Mouse (Mus musculus) liver, embryonic 11.5 days (tissue): ENCODE measurements around the gene Dnaja2. TPM values are rescaled to one million over a fixed set of nuclear protein-coding genes. Genes with fewer than 3 reads are reported as not detected.
A peak's percentile ranks its signal among the peaks of the same experiment; 100 is the strongest.

Experiments
- ATAC-seq: fragments of 200-750 bp; cut with Nextera tagmentation; replicated peaks from 2 replicates; pipeline ENCODE4 v1.8.0; 2017; ENCODE audit warnings: moderate number of reproducible peaks, mild to moderate bottlenecking, moderate TSS enrichment, moderate library complexity; ENCODE audit not compliant: low FRiP score
- DNase-seq: peaks from one replicate; pipeline ENCODE4 v3.0.0-alpha.2; 2017; ENCODE audit warnings: low spot score
- H3K27ac ChIP-seq: fragments of 300-500 bp; sonication (generic); 2 replicates; pipeline ENCODE4 v1.5.1; 2014; ENCODE audit warnings: mild to moderate bottlenecking, low read depth, low read length, control low read depth
- H3K27me3 ChIP-seq: fragments of 300-500 bp; sonication (generic); replicated peaks from 2 replicates; pipeline ENCODE4 v1.6.1; 2014; ENCODE audit warnings: low read length, mixed read lengths; ENCODE audit not compliant: control insufficient read depth, insufficient read depth
- H3K36me3 ChIP-seq: fragments of 300-500 bp; sonication (generic); 2 replicates; pipeline ENCODE4 v1.6.1; 2014; ENCODE audit warnings: mild to moderate bottlenecking, low read length, moderate library complexity, mixed read lengths; ENCODE audit not compliant: control insufficient read depth, insufficient read depth
- H3K4me1 ChIP-seq: fragments of 300-500 bp; sonication (generic); replicated peaks from 2 replicates; pipeline ENCODE4 v1.6.1; 2014; ENCODE audit warnings: low read length, mixed read lengths; ENCODE audit not compliant: control insufficient read depth, insufficient read depth
- H3K4me2 ChIP-seq: fragments of 300-500 bp; sonication (generic); 2 replicates; pipeline ENCODE4 v1.6.1; 2014; ENCODE audit warnings: mild to moderate bottlenecking, control low read depth, moderate library complexity
- H3K4me3 ChIP-seq: fragments of 300-500 bp; sonication (generic); 2 replicates; pipeline ENCODE4 v1.5.1; 2014; ENCODE audit warnings: low read depth, low read length, control low read depth
- H3K9ac ChIP-seq: fragments of 300-500 bp; sonication (generic); 2 replicates; pipeline ENCODE4 v1.6.1; 2014; ENCODE audit warnings: low read depth, low read length, control low read depth
- H3K9me3 ChIP-seq: fragments of 300-500 bp; sonication (generic); 2 replicates; pipeline ENCODE4 v1.6.1; 2016; ENCODE audit warnings: low read length, inconsistent platforms, mixed read lengths; ENCODE audit not compliant: control insufficient read depth
- WGBS: fragments of 180-500 bp; shearing (Covaris S2); extraction: QIAGEN DNeasy Blood & Tissue Kit; methylation state at CpG from one replicate; pipeline ENCODE4 v1.1.7; 2014; 5-methylcytosine and 5-hydroxymethylcytosine counted together
- polyA plus RNA-seq: library from polyadenylated mRNA; unstranded; fragments of >200 nt; fragmentation: Nextera tagmentation; extraction: Ambion mirVana; gene quantifications from 2 replicates; pipeline ENCODE4 v1.2.1, GENCODE M21; 2014

Dnaja2 gene
- polyA plus RNA-seq, 1 experiment from 2014 or later = 163 TPM

GRCm38 (mm10) chr8:85503065-85503464, 52.1 kb downstream of the Dnaja2 start:
- peaks cover 3% of the 10 kb centered on the region; the same call in 1 of the 2 replicates for H3K4me1 ChIP-seq
- H3K27me3 ChIP-seq = no peaks in the 10 kb centered on the region
- WGBS = 74% methylated on average over 3 of the region's 3 CpGs
- no peak overlapping the region for H3K4me2 ChIP-seq
- H3K4me3 ChIP-seq = no peak overlapping the region
- H3K9me3 ChIP-seq = no peaks in the 10 kb centered on the region
- ATAC-seq = no peak
- no peak for DNase-seq
- H3K36me3 ChIP-seq = no peaks in the 10 kb centered on the region
- no peak overlapping the region for H3K27ac ChIP-seq
- H3K9ac ChIP-seq = no peak overlapping the region

- ATAC-seq (no peak), DNase-seq (no peak)
- H3K4me3 ChIP-seq = no peak overlapping the region
- H3K9me3 ChIP-seq = no peaks in the 10 kb centered on the region
- no peak overlapping the region for H3K9ac ChIP-seq
- H3K4me2 ChIP-seq = no peak overlapping the region
- no peaks in the 10 kb centered on the region for H3K36me3 ChIP-seq
- no peak overlapping the region for H3K27ac ChIP-seq
- WGBS = 50% methylated on average over 2 of the region's 2 CpGs
- no peaks in the 10 kb centered on the region for H3K27me3 ChIP-seq
- peaks cover 3% of the 10 kb centered on the region; the same call in 1 of the 2 replicates for H3K4me1 ChIP-seq
These were observed 52.8 kb downstream of the Dnaja2 start for GRCm38 (mm10) chr8:85502381-85502780.

- no peaks in the 10 kb centered on the region for H3K27me3 ChIP-seq
- ATAC-seq = no peak
- no peak overlapping the region for H3K4me3 ChIP-seq
- no peak for DNase-seq
- WGBS = 84% methylated on average over 11 of the region's 11 CpGs
- H3K4me2 ChIP-seq = no peak overlapping the region
- H3K4me1 ChIP-seq = peaks cover 3% of the 10 kb centered on the region; the same call in 1 of the 2 replicates
- no peak overlapping the region for H3K9ac ChIP-seq
- H3K27ac ChIP-seq = no peak overlapping the region
- H3K9me3 ChIP-seq = no peaks in the 10 kb centered on the region
- no peaks in the 10 kb centered on the region; the same call in 1 of the 2 replicates for H3K36me3 ChIP-seq
These were observed 54.0 kb downstream of the Dnaja2 start for GRCm38 (mm10) chr8:85500955-85501685.

- Histone ChIP-seq H3K4me3 (no peak overlapping the region), H3K4me1 (peaks cover 3% of the 10 kb centered on the region; the same call in 1 of the 2 replicates), H3K27ac (no peak overlapping the region), H3K9ac (no peak overlapping the region), H3K36me3 (no peaks in the 10 kb centered on the region; the same call in 1 of the 2 replicates), H3K9me3 (no peaks in the 10 kb centered on the region), H3K4me2 (no peak overlapping the region), H3K27me3 (no peaks in the 10 kb centered on the region)
- ATAC-seq (no peak), DNase-seq (no peak)
- 79% methylated on average over 10 of the region's 10 CpGs for WGBS
These were observed 54.7 kb downstream of the Dnaja2 start for GRCm38 (mm10) chr8:85500460-85500859.

- H3K9me3 ChIP-seq = no peaks in the 10 kb centered on the region
- DNase-seq (no peak), ATAC-seq (no peak)
- H3K27ac ChIP-seq = no peak overlapping the region
- H3K4me2 ChIP-seq = no peak overlapping the region
- no peak overlapping the region for H3K9ac ChIP-seq
- no peaks in the 10 kb centered on the region for H3K27me3 ChIP-seq
- H3K36me3 ChIP-seq = no peaks in the 10 kb centered on the region; the same call in 1 of the 2 replicates
- H3K4me1 ChIP-seq = peaks cover 9% of the 10 kb centered on the region; the same call in 1 of the 2 replicates
- no peak overlapping the region for H3K4me3 ChIP-seq
- WGBS = 48% methylated on average over 2 of the region's 2 CpGs
These were observed 56.6 kb downstream of the Dnaja2 start for GRCm38 (mm10) chr8:85498577-85498976.

- ATAC-seq (no peak), DNase-seq (no peak)
- Histone ChIP-seq H3K27me3 (no peaks in the 10 kb centered on the region), H3K4me1 (peaks cover 15% of the 10 kb centered on the region), H3K36me3 (no peaks in the 10 kb centered on the region; the same call in 1 of the 2 replicates), H3K4me2 (no peak overlapping the region), H3K9ac (no peak overlapping the region), H3K9me3 (no peaks in the 10 kb centered on the region), H3K4me3 (no peak overlapping the region), H3K27ac (no peak overlapping the region)
- WGBS = 85% methylated on average over 4 of the region's 4 CpGs
These were observed 58.4 kb downstream of the Dnaja2 start for GRCm38 (mm10) chr8:85496778-85497177.

GRCm38 (mm10) chr8:85496125-85496524, 59.0 kb downstream of the Dnaja2 start:
- no peak overlapping the region for H3K4me3 ChIP-seq
- H3K9me3 ChIP-seq = no peaks in the 10 kb centered on the region
- H3K4me1 ChIP-seq = peaks cover 15% of the 10 kb centered on the region
- no peaks in the 10 kb centered on the region; the same call in 1 of the 2 replicates for H3K36me3 ChIP-seq
- DNase-seq = no peak
- ATAC-seq = no peak
- WGBS = 69% methylated on average over 5 of the region's 5 CpGs
- H3K9ac ChIP-seq = no peak overlapping the region
- no peak overlapping the region for H3K4me2 ChIP-seq
- no peaks in the 10 kb centered on the region for H3K27me3 ChIP-seq
- no peak overlapping the region for H3K27ac ChIP-seq

- Histone ChIP-seq H3K27me3 (no peaks in the 10 kb centered on the region), H3K9me3 (no peaks in the 10 kb centered on the region), H3K4me1 (peaks cover 11% of the 10 kb centered on the region), H3K4me2 (peak overlapping the region; percentile 99), H3K9ac (peak overlapping the region; percentile 66), H3K27ac (no peak overlapping the region), H3K36me3 (no peaks in the 10 kb centered on the region; the same call in 1 of the 2 replicates), H3K4me3 (peak overlapping the region; percentile 82)
- DNase-seq = peak; percentile 49
- no peak for ATAC-seq
- WGBS = 11% methylated on average over 46 of the region's 49 CpGs
These were observed 61.9 kb downstream of the Dnaja2 start for GRCm38 (mm10) chr8:85492940-85493931.
